Mouse (Mus musculus) small intestine, adult 2 months (tissue): Measurements from ENCODE around the gene Tifa.

ENCODE experiments used
- CTCF ChIP-seq: fragments of 200-500 bp; IDR thresholded peaks from 2 replicates; pipeline ENCODE4 v1.5.1; 2012; ENCODE audit warnings: low read depth, mild to moderate bottlenecking, control low read depth, inconsistent platforms, low read length, moderate library complexity, mixed read lengths; ENCODE audit not compliant: insufficient replicate concordance, insufficient read length; ENCODE audit errors: extremely low read depth
- POLR2A ChIP-seq: fragments of 200-500 bp; IDR thresholded peaks from 2 replicates; pipeline ENCODE4 v1.6.1; 2012; ENCODE audit warnings: low read depth, mild to moderate bottlenecking, control low read depth, inconsistent platforms, low read length, moderate library complexity

DNA sequence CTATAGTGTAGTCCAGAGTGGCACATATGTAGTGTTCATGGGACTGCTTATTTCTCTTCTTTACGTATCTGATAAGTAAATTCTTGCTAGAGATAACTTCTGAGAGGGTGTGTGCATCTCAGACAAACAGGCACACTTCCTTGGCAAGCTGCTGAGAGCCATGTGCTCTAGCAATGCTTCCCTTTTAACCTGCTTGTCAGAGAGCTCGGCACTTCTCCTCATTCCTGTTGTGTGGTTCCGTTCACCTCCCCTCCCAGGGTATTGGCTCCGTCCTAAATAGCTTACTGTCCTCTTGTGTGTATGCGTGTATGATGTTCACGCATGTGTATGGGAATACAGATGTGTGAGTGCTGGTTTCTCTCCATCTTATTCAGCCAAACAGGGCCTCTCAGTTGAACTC is 33.1 kb upstream of the Tifa start:
- TF ChIP-seq CTCF (no peak), POLR2A (no peak)
